Mouse (Mus musculus): ENCODE data around the gene Herc2. TPM values are rescaled to one million over a fixed set of nuclear protein-coding genes. Genes with fewer than 3 reads are reported as not detected.

Gene Herc2
- polyA plus RNA-seq, 1 experiment from 2014 or later, result 27.9 TPM

- Histone ChIP-seq H3K4me3 (no peak overlapping the region), H3K36me3 (peaks cover 57% of the 10 kb centered on the region), H3K27me3 (no peaks in the 10 kb centered on the region), H3K4me1 (no peaks in the 10 kb centered on the region), H3K9ac (no peak overlapping the region), H3K4me2 (replicated peaks) (no peak overlapping the region), H3K27ac (no peak overlapping the region), H3K9me3 (no peaks in the 10 kb centered on the region)
- WGBS, result 93% methylated on average over 7 of the region's 7 CpGs
- ATAC-seq (ENCODE audit: insufficient number of reproducible peaks, insufficient read depth, low FRiP score, low TSS enrichment), result no peak
Observed at GRCm38 (mm10) chr7:56148925-56149324, 98.9 kb downstream of the Herc2 start.

GRCm38 (mm10) chr7:56151885-56152676 is 102.1 kb downstream of the Herc2 start:
- H3K9me3 ChIP-seq, result no peaks in the 10 kb centered on the region
- H3K4me2 ChIP-seq (replicated peaks), result no peak overlapping the region
- ATAC-seq (ENCODE audit: insufficient number of reproducible peaks, insufficient read depth, low FRiP score, low TSS enrichment), result no peak
- no peak overlapping the region for H3K4me3 ChIP-seq
- no peak overlapping the region for H3K27ac ChIP-seq
- H3K9ac ChIP-seq, result no peak overlapping the region
- no peaks in the 10 kb centered on the region for H3K4me1 ChIP-seq
- WGBS, result 93% methylated on average over 16 of the region's 16 CpGs
- peaks cover 63% of the 10 kb centered on the region for H3K36me3 ChIP-seq
- no peaks in the 10 kb centered on the region for H3K27me3 ChIP-seq

- Histone ChIP-seq H3K9ac (no peak overlapping the region), H3K36me3 (peaks cover 65% of the 10 kb centered on the region), H3K9me3 (no peaks in the 10 kb centered on the region), H3K27ac (no peak overlapping the region), H3K4me3 (no peak overlapping the region), H3K27me3 (no peaks in the 10 kb centered on the region), H3K4me2 (replicated peaks) (no peak overlapping the region), H3K4me1 (no peaks in the 10 kb centered on the region)
- ATAC-seq (ENCODE audit: insufficient number of reproducible peaks, insufficient read depth, low FRiP score, low TSS enrichment), result no peak
- 92% methylated on average over 9 of the region's 9 CpGs for WGBS
Observed at GRCm38 (mm10) chr7:56153161-56153560, 103.2 kb downstream of the Herc2 start.

- no peaks in the 10 kb centered on the region for H3K27me3 ChIP-seq
- no peak overlapping the region for H3K4me3 ChIP-seq
- H3K4me1 ChIP-seq, result no peaks in the 10 kb centered on the region
- ATAC-seq (ENCODE audit: insufficient number of reproducible peaks, insufficient read depth, low FRiP score, low TSS enrichment), result no peak
- H3K4me2 ChIP-seq (replicated peaks), result no peak overlapping the region
- no peak overlapping the region for H3K9ac ChIP-seq
- peaks cover 66% of the 10 kb centered on the region for H3K36me3 ChIP-seq
- no peaks in the 10 kb centered on the region for H3K9me3 ChIP-seq
- WGBS, result 89% methylated on average over 12 of the region's 12 CpGs
- no peak overlapping the region for H3K27ac ChIP-seq
Observed at GRCm38 (mm10) chr7:56153625-56154024, 103.6 kb downstream of the Herc2 start.

- no peaks in the 10 kb centered on the region for H3K9me3 ChIP-seq
- no peak overlapping the region for H3K9ac ChIP-seq
- H3K27me3 ChIP-seq, result no peaks in the 10 kb centered on the region
- no peak overlapping the region for H3K4me2 ChIP-seq (replicated peaks)
- no peak overlapping the region for H3K4me3 ChIP-seq
- peaks cover 34% of the 10 kb centered on the region for H3K36me3 ChIP-seq
- 87% methylated on average over 4 of the region's 4 CpGs for whole genome bisulfite sequencing
- H3K27ac ChIP-seq, result no peak overlapping the region
- no peak for ATAC-seq (ENCODE audit: insufficient number of reproducible peaks, insufficient read depth, low FRiP score, low TSS enrichment)
- no peaks in the 10 kb centered on the region for H3K4me1 ChIP-seq
Observed at GRCm38 (mm10) chr7:56163316-56163715, 113.3 kb downstream of the Herc2 start.

- WGBS, result 69% methylated on average over 7 of the region's 7 CpGs
- H3K9me3 ChIP-seq, result no peaks in the 10 kb centered on the region
- H3K27ac ChIP-seq, result no peak overlapping the region
- H3K4me2 ChIP-seq (replicated peaks), result no peak overlapping the region
- H3K4me1 ChIP-seq, result no peaks in the 10 kb centered on the region
- no peak overlapping the region for H3K4me3 ChIP-seq
- H3K9ac ChIP-seq, result no peak overlapping the region
- peaks cover 26% of the 10 kb centered on the region for H3K36me3 ChIP-seq
- no peaks in the 10 kb centered on the region for H3K27me3 ChIP-seq
- no peak for ATAC-seq (ENCODE audit: insufficient number of reproducible peaks, insufficient read depth, low FRiP score, low TSS enrichment)
Observed at GRCm38 (mm10) chr7:56168713-56169112, 118.7 kb downstream of the Herc2 start.

- ATAC-seq (ENCODE audit: insufficient number of reproducible peaks, insufficient read depth, low FRiP score, low TSS enrichment), result no peak
- no peaks in the 10 kb centered on the region for H3K9me3 ChIP-seq
- no peak overlapping the region for H3K9ac ChIP-seq
Observed at GRCm38 (mm10) chr7:56177371-56177770, 127.4 kb downstream of the Herc2 start.

GRCm38 (mm10) chr7:56191041-56191440 is 141.0 kb downstream of the Herc2 start:
- no peak for ATAC-seq (ENCODE audit: insufficient number of reproducible peaks, insufficient read depth, low FRiP score, low TSS enrichment)

More at GRCm38 (mm10) chr7:56177371-56177770, 127.4 kb downstream of the Herc2 start:
- Histone ChIP-seq H3K4me1 (no peaks in the 10 kb centered on the region), H3K4me2 (replicated peaks) (no peak overlapping the region), H3K27me3 (no peaks in the 10 kb centered on the region), H3K36me3 (peaks cover 15% of the 10 kb centered on the region), H3K27ac (no peak overlapping the region), H3K4me3 (no peak overlapping the region)
- 85% methylated on average over 3 of the region's 3 CpGs for WGBS

GRCm38 (mm10) chr7:56191661-56192060 is 141.7 kb downstream of the Herc2 start:
- Histone ChIP-seq H3K9ac (no peak overlapping the region), H3K36me3 (peaks cover 51% of the 10 kb centered on the region), H3K27ac (no peak overlapping the region), H3K9me3 (no peaks in the 10 kb centered on the region), H3K4me3 (no peak overlapping the region), H3K4me2 (replicated peaks) (no peak overlapping the region), H3K4me1 (no peaks in the 10 kb centered on the region), H3K27me3 (no peaks in the 10 kb centered on the region)
- 78% methylated on average over 4 of the region's 4 CpGs for WGBS
- no peak for ATAC-seq (ENCODE audit: insufficient number of reproducible peaks, insufficient read depth, low FRiP score, low TSS enrichment)

More at GRCm38 (mm10) chr7:56191041-56191440, 141.0 kb downstream of the Herc2 start:
- 91% methylated on average over 6 of the region's 6 CpGs for WGBS
- H3K27me3 ChIP-seq, result no peaks in the 10 kb centered on the region
- H3K9ac ChIP-seq, result no peak overlapping the region
- H3K4me2 ChIP-seq (replicated peaks), result no peak overlapping the region
- H3K9me3 ChIP-seq, result no peaks in the 10 kb centered on the region
- peaks cover 52% of the 10 kb centered on the region for H3K36me3 ChIP-seq
- no peak overlapping the region for H3K27ac ChIP-seq
- H3K4me3 ChIP-seq, result no peak overlapping the region
- no peaks in the 10 kb centered on the region for H3K4me1 ChIP-seq

GRCm38 (mm10) chr7:56201483-56202218 is 151.7 kb downstream of the Herc2 start:
- H3K4me2 ChIP-seq (replicated peaks), result no peak overlapping the region
- H3K27me3 ChIP-seq, result no peaks in the 10 kb centered on the region
- ATAC-seq (ENCODE audit: insufficient number of reproducible peaks, insufficient read depth, low FRiP score, low TSS enrichment), result no peak
- no peaks in the 10 kb centered on the region for H3K4me1 ChIP-seq
- H3K9me3 ChIP-seq, result no peaks in the 10 kb centered on the region
- WGBS, result 92% methylated on average over 10 of the region's 10 CpGs
- H3K4me3 ChIP-seq, result no peak overlapping the region
- no peak overlapping the region for H3K27ac ChIP-seq
- H3K36me3 ChIP-seq, result peaks cover 57% of the 10 kb centered on the region
- no peak overlapping the region for H3K9ac ChIP-seq

GRCm38 (mm10) chr7:56202843-56203242 is 152.8 kb downstream of the Herc2 start:
- Histone ChIP-seq H3K4me3 (no peak overlapping the region), H3K4me1 (no peaks in the 10 kb centered on the region), H3K36me3 (peaks cover 60% of the 10 kb centered on the region), H3K9me3 (no peaks in the 10 kb centered on the region), H3K27me3 (no peaks in the 10 kb centered on the region), H3K4me2 (replicated peaks) (no peak overlapping the region), H3K27ac (no peak overlapping the region), H3K9ac (no peak overlapping the region)
- no peak for ATAC-seq (ENCODE audit: insufficient number of reproducible peaks, insufficient read depth, low FRiP score, low TSS enrichment)
- WGBS, result 96% methylated on average over 3 of the region's 3 CpGs

- no peaks in the 10 kb centered on the region for H3K27me3 ChIP-seq
- no peak for ATAC-seq (ENCODE audit: insufficient number of reproducible peaks, insufficient read depth, low FRiP score, low TSS enrichment)
- H3K9me3 ChIP-seq, result no peaks in the 10 kb centered on the region
- H3K4me3 ChIP-seq, result no peak overlapping the region
- no peak overlapping the region for H3K27ac ChIP-seq
- no peak overlapping the region for H3K4me2 ChIP-seq (replicated peaks)
- no peaks in the 10 kb centered on the region for H3K4me1 ChIP-seq
- H3K9ac ChIP-seq, result no peak overlapping the region
- H3K36me3 ChIP-seq, result peaks cover 55% of the 10 kb centered on the region
- WGBS, result 91% methylated on average over 2 of the region's 2 CpGs
Observed at GRCm38 (mm10) chr7:56203286-56203685, 153.3 kb downstream of the Herc2 start.

All from embryonic facial prominence, embryonic 12.5 days (tissue).